Mouse (Mus musculus): Measurements from ENCODE around the gene Galns. TPM values are rescaled to one million over a fixed set of nuclear protein-coding genes. Genes with fewer than 3 reads are reported as not detected.

Galns gene
- polyA plus RNA-seq, 1 experiment = 17.6 TPM

GRCm38 (mm10) chr8:122571153-122571552 lies 40.1 kb downstream of the Galns start:
- H3K36me3 ChIP-seq (ENCODE audit: control insufficient read depth, insufficient read depth) = peaks cover 7% of the 10 kb centered on the region
- H3K4me3 ChIP-seq = no peak overlapping the region
- H3K4me2 ChIP-seq (ENCODE audit: low read depth) = no peak overlapping the region
- H3K79me2 ChIP-seq (ENCODE audit: control insufficient read depth, insufficient read depth) = peaks cover 25% of the 10 kb centered on the region
- TF ChIP-seq POLR2A (IDR thresholded peaks at IDR 0.05; ENCODE audit: insufficient read length, low read depth) (no peak), TCF12 (IDR thresholded peaks at IDR 0.05; ENCODE audit: insufficient read depth, poor library complexity, severe bottlenecking) (no peak), USF1 (IDR thresholded peaks at IDR 0.05; ENCODE audit: low read depth) (no peak), POLR2AphosphoS2 (IDR thresholded peaks at IDR 0.05; ENCODE audit: insufficient read length, low read depth) (no peak), MYOG (IDR thresholded peaks at IDR 0.05; ENCODE audit: control insufficient read depth in 1 of 3, insufficient read depth in 1 of 3, insufficient read length in 2 of 3, low read depth in 2 of 3) (no peak), E2F4 (IDR thresholded peaks at IDR 0.05; ENCODE audit: insufficient read depth) (no peak), REST (IDR thresholded peaks at IDR 0.05; ENCODE audit: insufficient read depth, insufficient read length) (no peak), CEBPB (IDR thresholded peaks at IDR 0.05; ENCODE audit: insufficient read depth, poor library complexity, severe bottlenecking) (no peak)
- no peaks in the 10 kb centered on the region for H3K27me3 ChIP-seq (ENCODE audit: control insufficient read depth, insufficient read depth, insufficient read length)
- H3ac ChIP-seq (ENCODE audit: control insufficient read depth, insufficient read length) = no peak overlapping the region

- Histone ChIP-seq H3K4me2 (ENCODE audit: low read depth) (no peak overlapping the region), H3K4me3 (peak overlapping the region; percentile 48), H3K36me3 (ENCODE audit: control insufficient read depth, insufficient read depth) (peaks cover 7% of the 10 kb centered on the region), H3K27me3 (ENCODE audit: control insufficient read depth, insufficient read depth, insufficient read length) (no peaks in the 10 kb centered on the region), H3K79me2 (ENCODE audit: control insufficient read depth, insufficient read depth) (peaks cover 18% of the 10 kb centered on the region), H3ac (ENCODE audit: control insufficient read depth, insufficient read length) (no peak overlapping the region)
- TF ChIP-seq POLR2AphosphoS2 (IDR thresholded peaks at IDR 0.05; ENCODE audit: insufficient read length, low read depth) (no peak), MYOD1 (IDR thresholded peaks at IDR 0.05; ENCODE audit: control insufficient read depth in 1 of 3, insufficient read length in 2 of 3, low read depth in 2 of 3) (no peak), REST (IDR thresholded peaks at IDR 0.05; ENCODE audit: insufficient read depth, insufficient read length) (no peak), MYOG (IDR thresholded peaks at IDR 0.05; ENCODE audit: control insufficient read depth in 1 of 3, insufficient read depth in 1 of 3, insufficient read length in 2 of 3, low read depth in 2 of 3) (no peak), POLR2A (IDR thresholded peaks at IDR 0.05; ENCODE audit: insufficient read length, low read depth) (no peak), TCF12 (IDR thresholded peaks at IDR 0.05; ENCODE audit: insufficient read depth, poor library complexity, severe bottlenecking) (no peak), USF1 (IDR thresholded peaks at IDR 0.05; ENCODE audit: low read depth) (no peak), MAX (IDR thresholded peaks at IDR 0.05; ENCODE audit: low read depth) (no peak), CEBPB (IDR thresholded peaks at IDR 0.05; ENCODE audit: insufficient read depth, poor library complexity, severe bottlenecking) (no peak), SRF (IDR thresholded peaks at IDR 0.05; ENCODE audit: control insufficient read depth, insufficient read length, low read depth) (no peak), E2F4 (IDR thresholded peaks at IDR 0.05; ENCODE audit: insufficient read depth) (no peak), TCF3 (IDR thresholded peaks at IDR 0.05; ENCODE audit: insufficient read length, low read depth) (no peak)
These were observed 41.3 kb downstream of the Galns start for GRCm38 (mm10) chr8:122569996-122570395.

- Histone ChIP-seq H3K36me3 (ENCODE audit: control insufficient read depth, insufficient read depth) (peaks cover 7% of the 10 kb centered on the region), H3ac (ENCODE audit: control insufficient read depth, insufficient read length) (no peak overlapping the region), H3K4me3 (peak overlapping the region; percentile 48), H3K79me2 (ENCODE audit: control insufficient read depth, insufficient read depth) (peaks cover 18% of the 10 kb centered on the region), H3K27me3 (ENCODE audit: control insufficient read depth, insufficient read depth, insufficient read length) (no peaks in the 10 kb centered on the region), H3K4me2 (ENCODE audit: low read depth) (peak overlapping the region; percentile 72)
- no peak for TF ChIP-seq E2F4 (IDR thresholded peaks at IDR 0.05; ENCODE audit: insufficient read depth)
- TF ChIP-seq CEBPB (IDR thresholded peaks at IDR 0.05; ENCODE audit: insufficient read depth, poor library complexity, severe bottlenecking) = no peak
- TF ChIP-seq MYOG (IDR thresholded peaks at IDR 0.05; ENCODE audit: control insufficient read depth in 1 of 3, insufficient read depth in 1 of 3, insufficient read length in 2 of 3, low read depth in 2 of 3) = no peak
- no peak for TF ChIP-seq REST (IDR thresholded peaks at IDR 0.05; ENCODE audit: insufficient read depth, insufficient read length)
- no peak for TF ChIP-seq MYOD1 (IDR thresholded peaks at IDR 0.05; ENCODE audit: control insufficient read depth in 1 of 3, insufficient read length in 2 of 3, low read depth in 2 of 3)
- no peak for TF ChIP-seq TCF12 (IDR thresholded peaks at IDR 0.05; ENCODE audit: insufficient read depth, poor library complexity, severe bottlenecking)
- TF ChIP-seq USF1 (IDR thresholded peaks at IDR 0.05; ENCODE audit: low read depth) = no peak
- no peak for TF ChIP-seq TCF3 (IDR thresholded peaks at IDR 0.05; ENCODE audit: insufficient read length, low read depth)
- no peak for TF ChIP-seq POLR2A (IDR thresholded peaks at IDR 0.05; ENCODE audit: insufficient read length, low read depth)
- TF ChIP-seq SRF (IDR thresholded peaks at IDR 0.05; ENCODE audit: control insufficient read depth, insufficient read length, low read depth) = no peak
- no peak for TF ChIP-seq POLR2AphosphoS2 (IDR thresholded peaks at IDR 0.05; ENCODE audit: insufficient read length, low read depth)
- no peak for TF ChIP-seq MAX (IDR thresholded peaks at IDR 0.05; ENCODE audit: low read depth)
These were observed 41.9 kb downstream of the Galns start for GRCm38 (mm10) chr8:122569329-122569728.

GRCm38 (mm10) chr8:122568881-122569309 lies 42.4 kb downstream of the Galns start:
- peaks cover 18% of the 10 kb centered on the region for H3K79me2 ChIP-seq (ENCODE audit: control insufficient read depth, insufficient read depth)
- no peak for TF ChIP-seq CEBPB (IDR thresholded peaks at IDR 0.05; ENCODE audit: insufficient read depth, poor library complexity, severe bottlenecking)
- no peak for TF ChIP-seq USF1 (IDR thresholded peaks at IDR 0.05; ENCODE audit: low read depth)
- no peak for TF ChIP-seq POLR2AphosphoS2 (IDR thresholded peaks at IDR 0.05; ENCODE audit: insufficient read length, low read depth)
- peak overlapping the region; percentile 72 for H3K4me2 ChIP-seq (ENCODE audit: low read depth)
- H3K4me3 ChIP-seq = peak overlapping the region; percentile 48
- H3K36me3 ChIP-seq (ENCODE audit: control insufficient read depth, insufficient read depth) = peaks cover 7% of the 10 kb centered on the region
- no peak overlapping the region for H3ac ChIP-seq (ENCODE audit: control insufficient read depth, insufficient read length)
- no peaks in the 10 kb centered on the region for H3K27me3 ChIP-seq (ENCODE audit: control insufficient read depth, insufficient read depth, insufficient read length)

- peaks cover 18% of the 10 kb centered on the region for H3K79me2 ChIP-seq (ENCODE audit: control insufficient read depth, insufficient read depth)
- H3K4me2 ChIP-seq (ENCODE audit: low read depth) = peak overlapping the region; percentile 72
- peak overlapping the region; percentile 48 for H3K4me3 ChIP-seq
- H3K36me3 ChIP-seq (ENCODE audit: control insufficient read depth, insufficient read depth) = peaks cover 6% of the 10 kb centered on the region
- TF ChIP-seq POLR2A (IDR thresholded peaks at IDR 0.05; ENCODE audit: insufficient read length, low read depth) (no peak), USF1 (IDR thresholded peaks at IDR 0.05; ENCODE audit: low read depth) (no peak), E2F4 (IDR thresholded peaks at IDR 0.05; ENCODE audit: insufficient read depth) (no peak), REST (IDR thresholded peaks at IDR 0.05; ENCODE audit: insufficient read depth, insufficient read length) (no peak), MYOD1 (IDR thresholded peaks at IDR 0.05; ENCODE audit: control insufficient read depth in 1 of 3, insufficient read length in 2 of 3, low read depth in 2 of 3) (no peak), CEBPB (IDR thresholded peaks at IDR 0.05; ENCODE audit: insufficient read depth, poor library complexity, severe bottlenecking) (no peak), MYOG (IDR thresholded peaks at IDR 0.05; ENCODE audit: control insufficient read depth in 1 of 3, insufficient read depth in 1 of 3, insufficient read length in 2 of 3, low read depth in 2 of 3) (no peak), TCF12 (IDR thresholded peaks at IDR 0.05; ENCODE audit: insufficient read depth, poor library complexity, severe bottlenecking) (no peak), SRF (IDR thresholded peaks at IDR 0.05; ENCODE audit: control insufficient read depth, insufficient read length, low read depth) (no peak), MAX (IDR thresholded peaks at IDR 0.05; ENCODE audit: low read depth) (no peak), POLR2AphosphoS2 (IDR thresholded peaks at IDR 0.05; ENCODE audit: insufficient read length, low read depth) (no peak), TCF3 (IDR thresholded peaks at IDR 0.05; ENCODE audit: insufficient read length, low read depth) (no peak)
- H3K27me3 ChIP-seq (ENCODE audit: control insufficient read depth, insufficient read depth, insufficient read length) = no peaks in the 10 kb centered on the region
- H3ac ChIP-seq (ENCODE audit: control insufficient read depth, insufficient read length) = peak overlapping the region; percentile 74
These were observed 43.2 kb downstream of the Galns start for GRCm38 (mm10) chr8:122568109-122568504.

Data from myocyte (in vitro differentiated cells).